13 mouse cellular contexts compared by ENCODE assay signal in the genomic region with DNA sequence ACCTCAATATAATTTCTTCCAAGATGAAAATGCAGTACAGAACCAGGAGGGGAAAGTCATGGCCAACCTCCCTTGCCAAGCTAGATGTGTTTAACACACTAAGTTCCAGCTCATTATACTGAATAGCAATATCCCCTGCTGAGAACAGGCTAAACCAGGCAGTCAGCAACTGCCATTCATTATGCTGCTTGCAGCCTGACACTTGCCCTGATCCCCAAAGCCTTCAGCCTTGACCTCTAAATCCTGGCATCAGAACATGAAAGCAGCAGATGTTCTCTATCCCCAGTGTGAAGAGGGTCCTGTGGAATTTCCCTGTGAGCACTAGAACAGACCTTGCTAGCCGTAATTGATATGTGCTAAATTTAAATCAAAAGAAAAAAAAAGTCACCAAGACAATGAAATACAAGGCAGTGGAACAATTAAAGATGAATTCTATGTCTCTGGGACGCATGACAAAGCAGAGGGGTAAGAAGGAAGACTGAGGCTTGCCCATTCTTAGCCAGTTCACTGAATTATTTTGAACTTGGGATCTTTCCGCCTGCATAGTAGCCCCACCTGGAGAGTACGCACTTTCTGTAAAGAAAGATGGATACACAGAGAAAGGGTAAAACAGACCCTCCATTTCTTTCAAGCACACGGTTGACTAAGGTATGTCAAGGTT. TPM values are rescaled to one million over a fixed set of nuclear protein-coding genes. Genes with fewer than 3 reads are reported as not detected.
A peak's percentile ranks its signal among the peaks of the same experiment; 100 is the strongest.
DNase-seq lines count a peak whose midpoint lies in the region; ATAC-seq and TF ChIP-seq lines count a peak whose summit lies in the region.
"Had no signal": no experiment of that assay in that cellular context is flagged by ENCODE, and none has a peak within 500 bp of the region (broad histone marks: within the 10 kb centered on the region; RNA-seq: fewer than 3 reads in every experiment).

No protein-coding gene starts in this region.

- H3K9ac ChIP-seq in hindbrain, embryonic 12.5 days: no peak overlapping the region
- H3K9ac ChIP-seq in midbrain, embryonic 11.5 days (ENCODE audit: low read length): no peak overlapping the region
- H3K9ac ChIP-seq: embryonic facial prominence, embryonic 15.5 days; liver, embryonic 13.5 days; neural tube, embryonic 13.5 days had no signal

- 0 out of 2 replicates have a peak, but pooled peaks cover 4% of the 10 kb centered on the region for H3K9me3 ChIP-seq in hindbrain, embryonic 12.5 days (replicated peaks)
- H3K9me3 ChIP-seq in midbrain, embryonic 11.5 days (ENCODE audit: control insufficient read depth, low read length): peaks cover 3% of the 10 kb centered on the region; the same call in 1 of the 2 replicates
- H3K9me3 ChIP-seq: embryonic facial prominence, embryonic 15.5 days; liver, embryonic 13.5 days had no signal

- peaks cover 12% of the 10 kb centered on the region; the same call in 1 of the 2 replicates for H3K4me1 ChIP-seq in hindbrain, embryonic 12.5 days
- peaks cover 14% of the 10 kb centered on the region for H3K4me1 ChIP-seq in midbrain, embryonic 11.5 days (ENCODE audit: control insufficient read depth, insufficient read depth, low read length)
- H3K4me1 ChIP-seq: liver, embryonic 13.5 days had no signal

- no peak overlapping the region for H3K4me3 ChIP-seq in hindbrain, embryonic 12.5 days
- no peak overlapping the region for H3K4me3 ChIP-seq in midbrain, embryonic 11.5 days (ENCODE audit: low read depth, low read length)
- H3K4me3 ChIP-seq: embryonic facial prominence, embryonic 15.5 days; liver, embryonic 13.5 days; neural tube, embryonic 13.5 days had no signal

- no peak for TF ChIP-seq CTCF in brain, embryonic 14.5 days (IDR thresholded peaks at IDR 0.05; ENCODE audit: borderline replicate concordance, extremely low read depth, insufficient read depth, insufficient read length)

- 63% methylated on average over 5 of the region's 5 CpGs for WGBS in hindbrain, embryonic 12.5 days
- 38% methylated on average over 5 of the region's 5 CpGs for WGBS in midbrain, embryonic 11.5 days

- DNase-seq in brain, embryonic 14.5 days (ENCODE audit: low read depth): peak; percentile 77
- DNase-seq in embryo, embryonic 11.5 days (ENCODE audit: low read depth, low spot score): peak; percentile 20
- peak; percentile 89 for DNase-seq in midbrain, embryonic 11.5 days (ENCODE audit: low spot score, missing footprints)
- DNase-seq in left cerebral cortex, adult 9 months (ENCODE audit: low spot score in 2 of 2): no peak
- DNase-seq in spleen, postnatal 4 days (ENCODE audit: low spot score in 2 of 2): no peak
- DNase-seq in frontal cortex, postnatal 36 days (ENCODE audit: low spot score in 2 of 2): no peak
- DNase-seq: kidney, adult 9 months; liver, embryonic 13.5 days; lung, postnatal 36 days; right cerebral cortex, postnatal 14 days had no signal

- ATAC-seq in hindbrain, embryonic 12.5 days (ENCODE audit: low FRiP score): peak; percentile 30; the same call in 1 of the 2 replicates
- peak; percentile 78 for ATAC-seq in midbrain, embryonic 11.5 days (ENCODE audit: low FRiP score)

- no peak overlapping the region for H3K4me2 ChIP-seq in hindbrain, embryonic 12.5 days (replicated peaks)
- no peak overlapping the region for H3K4me2 ChIP-seq in midbrain, embryonic 11.5 days
- H3K4me2 ChIP-seq: embryonic facial prominence, embryonic 15.5 days; liver, embryonic 13.5 days; neural tube, embryonic 13.5 days had no signal

- no peaks in the 10 kb centered on the region for H3K27me3 ChIP-seq in hindbrain, embryonic 12.5 days
- H3K27me3 ChIP-seq in midbrain, embryonic 11.5 days (ENCODE audit: control insufficient read depth, insufficient read depth, low read length): no peaks in the 10 kb centered on the region
- H3K27me3 ChIP-seq: embryonic facial prominence, embryonic 15.5 days; liver, embryonic 13.5 days; neural tube, embryonic 13.5 days had no signal

- H3K27ac ChIP-seq in hindbrain, embryonic 12.5 days: no peak overlapping the region
- H3K27ac ChIP-seq in midbrain, embryonic 11.5 days (ENCODE audit: low read depth, low read length): no peak overlapping the region
- H3K27ac ChIP-seq: embryonic facial prominence, embryonic 15.5 days; liver, embryonic 13.5 days; neural tube, embryonic 13.5 days had no signal

- TF ChIP-seq POLR2A in brain, embryonic 14.5 days (IDR thresholded peaks at IDR 0.05; ENCODE audit: borderline replicate concordance, extremely low read depth, insufficient read depth, insufficient read length, poor library complexity, severe bottlenecking): no peak

- no peaks in the 10 kb centered on the region for H3K36me3 ChIP-seq in hindbrain, embryonic 12.5 days
- H3K36me3 ChIP-seq in midbrain, embryonic 11.5 days (ENCODE audit: control insufficient read depth, insufficient read depth, low read length): no peaks in the 10 kb centered on the region
- H3K36me3 ChIP-seq: embryonic facial prominence, embryonic 15.5 days; liver, embryonic 13.5 days; neural tube, embryonic 13.5 days had no signal

RNA-seq across cellular contexts. Expression of gene Slc7a11, which starts 56.7 kb away (rescaled TPM):
- polyA plus RNA-seq in brain, embryonic 14.5 days (2012; rRNA removed): 1.9 and 3.4 TPM in 2 replicates
- 1.3 and 1.6 TPM in 2 replicates for polyA plus RNA-seq in hindbrain, embryonic 12.5 days (2016; fragmentation: Nextera tagmentation; extraction: Ambion mirVana)
- 0.68 and 0.96 TPM in 2 replicates for polyA plus RNA-seq in midbrain, embryonic 11.5 days (2014; fragmentation: Nextera tagmentation; extraction: Ambion mirVana)

Comparison
In these comparisons a context has a peak if more than half of its experiments do, and no peak if none do; other contexts are left out.
1. DNase-seq: peak in brain, embryonic 14.5 days (single experiment), embryo, embryonic 11.5 days (single experiment) and midbrain, embryonic 11.5 days (single experiment); none in left cerebral cortex, adult 9 months (0 of 2), spleen, postnatal 4 days (0 of 2) and frontal cortex, postnatal 36 days (0 of 2).